Mouse (Mus musculus): ENCODE results near the gene Igsf11. TPM values are rescaled to one million over a fixed set of nuclear protein-coding genes. Genes with fewer than 3 reads are reported as not detected.

The Igsf11 gene
- polyA plus RNA-seq, 1 experiment from 2014 or later, result 2.0 TPM

DNA sequence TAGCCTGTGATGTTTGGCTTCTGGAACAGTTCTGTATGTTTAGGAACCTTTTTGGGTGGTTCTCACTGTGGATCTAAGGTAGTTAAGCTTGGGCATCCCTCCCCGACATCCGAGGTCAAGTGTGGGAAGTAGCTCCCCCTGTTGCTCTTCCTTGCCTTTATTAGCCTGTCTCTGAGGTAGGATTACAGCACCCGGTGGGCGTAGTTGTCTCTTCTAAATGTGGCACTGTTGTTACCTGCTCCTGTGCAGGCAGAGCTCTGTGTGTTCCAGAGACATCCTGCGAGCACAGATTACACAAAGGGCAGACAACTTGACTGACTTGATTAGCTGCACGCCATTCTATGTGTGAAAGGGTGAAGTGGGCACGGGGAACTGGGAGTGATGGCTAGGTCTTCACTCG, 68.1 kb downstream of the Igsf11 start:
- Histone ChIP-seq H3K36me3 (ENCODE audit: control insufficient read depth, insufficient read depth, low read length) (no peaks in the 10 kb centered on the region), H3K27ac (ENCODE audit: low read depth, low read length) (no peak overlapping the region), H3K9ac (ENCODE audit: low read depth, low read length) (no peak overlapping the region), H3K9me3 (ENCODE audit: control insufficient read depth, low read length) (no peaks in the 10 kb centered on the region), H3K27me3 (ENCODE audit: control insufficient read depth, insufficient read depth, low read length) (no peaks in the 10 kb centered on the region), H3K4me1 (ENCODE audit: control insufficient read depth, insufficient read depth, low read length) (no peaks in the 10 kb centered on the region), H3K4me3 (ENCODE audit: low read length) (no peak overlapping the region), H3K4me2 (replicated peaks; ENCODE audit: low read depth, low read length) (no peak overlapping the region)
- 63% methylated on average over 8 of the region's 8 CpGs for WGBS
- no peak for ATAC-seq (ENCODE audit: low FRiP score, low TSS enrichment)

DNA sequence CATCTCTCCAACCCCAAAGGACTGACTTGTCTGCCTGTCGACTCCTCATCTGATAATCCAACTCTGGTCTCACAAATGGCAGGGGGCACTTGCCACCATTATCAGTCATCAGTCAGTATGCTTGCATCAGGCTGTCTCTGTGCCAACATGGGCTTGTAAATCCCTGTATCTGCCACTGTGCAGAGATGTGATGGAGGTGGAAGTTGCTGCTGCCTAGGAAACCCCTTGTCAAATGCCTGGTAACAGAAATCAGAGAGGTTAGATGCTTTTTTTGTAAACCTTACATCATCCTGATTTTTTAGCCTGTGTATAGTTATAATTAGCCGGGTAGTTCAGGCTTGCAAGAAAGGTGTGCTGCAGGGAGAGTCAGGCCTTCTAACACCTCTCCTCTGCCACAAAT, 69.4 kb downstream of the Igsf11 start:
- H3K9me3 ChIP-seq (ENCODE audit: control insufficient read depth, low read length), result no peaks in the 10 kb centered on the region
- H3K27ac ChIP-seq (ENCODE audit: low read depth, low read length), result no peak overlapping the region
- no peaks in the 10 kb centered on the region for H3K4me1 ChIP-seq (ENCODE audit: control insufficient read depth, insufficient read depth, low read length)
- no peaks in the 10 kb centered on the region for H3K27me3 ChIP-seq (ENCODE audit: control insufficient read depth, insufficient read depth, low read length)
- no peak overlapping the region for H3K9ac ChIP-seq (ENCODE audit: low read depth, low read length)
- H3K4me2 ChIP-seq (replicated peaks; ENCODE audit: low read depth, low read length), result no peak overlapping the region
- no peaks in the 10 kb centered on the region for H3K36me3 ChIP-seq (ENCODE audit: control insufficient read depth, insufficient read depth, low read length)
- 86% methylated on average over 2 of the region's 2 CpGs for WGBS
- ATAC-seq (ENCODE audit: low FRiP score, low TSS enrichment), result no peak
- H3K4me3 ChIP-seq (ENCODE audit: low read length), result no peak overlapping the region

DNA sequence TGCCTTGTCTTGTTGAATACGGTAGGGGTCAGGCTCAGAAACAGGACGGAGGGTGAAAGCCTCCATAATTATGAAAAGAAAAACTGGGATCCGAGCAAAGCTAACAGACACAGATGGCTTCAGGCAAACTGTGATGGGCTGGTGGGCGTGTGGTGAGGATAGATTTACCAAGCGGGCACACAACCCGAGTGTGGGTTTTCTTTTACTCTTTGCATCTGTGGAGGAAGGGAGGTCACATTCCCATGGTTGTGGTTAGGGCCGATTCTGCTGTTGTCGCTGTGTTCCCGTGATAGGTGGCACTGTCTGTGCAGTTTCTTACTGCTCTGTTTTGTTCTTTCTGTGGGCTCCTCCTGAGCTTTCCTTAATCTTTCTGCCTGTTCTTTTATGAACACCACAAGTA, 70.2 kb downstream of the Igsf11 start:
- no peak for ATAC-seq (ENCODE audit: low FRiP score, low TSS enrichment)
- Histone ChIP-seq H3K27me3 (ENCODE audit: control insufficient read depth, insufficient read depth, low read length) (no peaks in the 10 kb centered on the region), H3K4me1 (ENCODE audit: control insufficient read depth, insufficient read depth, low read length) (no peaks in the 10 kb centered on the region), H3K4me3 (ENCODE audit: low read length) (no peak overlapping the region), H3K9me3 (ENCODE audit: control insufficient read depth, low read length) (no peaks in the 10 kb centered on the region), H3K4me2 (replicated peaks; ENCODE audit: low read depth, low read length) (no peak overlapping the region), H3K27ac (ENCODE audit: low read depth, low read length) (no peak overlapping the region), H3K36me3 (ENCODE audit: control insufficient read depth, insufficient read depth, low read length) (no peaks in the 10 kb centered on the region), H3K9ac (ENCODE audit: low read depth, low read length) (no peak overlapping the region)
- WGBS, result 76% methylated on average over 9 of the region's 9 CpGs

DNA sequence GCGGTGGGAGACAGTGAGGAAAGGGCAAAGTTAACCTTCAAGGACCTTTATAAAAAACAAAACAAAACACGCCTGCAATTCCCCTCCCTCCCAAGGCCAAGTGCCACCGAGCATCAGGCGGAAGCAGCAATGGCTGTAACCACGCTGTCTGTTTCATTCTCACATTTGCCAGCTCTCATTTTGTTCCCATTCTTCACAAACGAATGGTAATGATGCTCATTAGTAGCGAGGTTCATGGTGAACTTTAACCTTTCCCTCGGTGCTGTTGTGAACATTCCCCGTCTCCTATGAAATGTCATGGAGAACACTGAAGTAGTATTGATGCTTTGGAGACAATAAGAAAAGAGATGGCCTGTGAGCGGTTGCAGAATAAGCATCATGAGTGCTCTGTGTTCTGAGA, 74.6 kb downstream of the Igsf11 start:
- Histone ChIP-seq H3K27me3 (ENCODE audit: control insufficient read depth, insufficient read depth, low read length) (no peaks in the 10 kb centered on the region), H3K9me3 (ENCODE audit: control insufficient read depth, low read length) (no peaks in the 10 kb centered on the region), H3K4me3 (ENCODE audit: low read length) (no peak overlapping the region), H3K9ac (ENCODE audit: low read depth, low read length) (no peak overlapping the region), H3K4me2 (replicated peaks; ENCODE audit: low read depth, low read length) (no peak overlapping the region), H3K27ac (ENCODE audit: low read depth, low read length) (no peak overlapping the region), H3K4me1 (ENCODE audit: control insufficient read depth, insufficient read depth, low read length) (no peaks in the 10 kb centered on the region), H3K36me3 (ENCODE audit: control insufficient read depth, insufficient read depth, low read length) (no peaks in the 10 kb centered on the region)
- no peak for ATAC-seq (ENCODE audit: low FRiP score, low TSS enrichment)
- 84% methylated on average over 10 of the region's 10 CpGs for WGBS

GRCm38 (mm10) chr16:38976151-38976550, 83.7 kb downstream of the Igsf11 start:
- Histone ChIP-seq H3K4me2 (replicated peaks; ENCODE audit: low read depth, low read length) (no peak overlapping the region), H3K4me3 (ENCODE audit: low read length) (no peak overlapping the region), H3K27ac (ENCODE audit: low read depth, low read length) (no peak overlapping the region), H3K4me1 (ENCODE audit: control insufficient read depth, insufficient read depth, low read length) (no peaks in the 10 kb centered on the region), H3K27me3 (ENCODE audit: control insufficient read depth, insufficient read depth, low read length) (no peaks in the 10 kb centered on the region), H3K36me3 (ENCODE audit: control insufficient read depth, insufficient read depth, low read length) (no peaks in the 10 kb centered on the region), H3K9ac (ENCODE audit: low read depth, low read length) (no peak overlapping the region), H3K9me3 (ENCODE audit: control insufficient read depth, low read length) (no peaks in the 10 kb centered on the region)
- ATAC-seq (ENCODE audit: low FRiP score, low TSS enrichment), result no peak
- 77% methylated on average over 13 of the region's 13 CpGs for WGBS

GRCm38 (mm10) chr16:38978546-38978945, 86.1 kb downstream of the Igsf11 start:
- Histone ChIP-seq H3K36me3 (ENCODE audit: control insufficient read depth, insufficient read depth, low read length) (no peaks in the 10 kb centered on the region), H3K4me3 (ENCODE audit: low read length) (no peak overlapping the region), H3K27ac (ENCODE audit: low read depth, low read length) (no peak overlapping the region), H3K9ac (ENCODE audit: low read depth, low read length) (no peak overlapping the region), H3K4me1 (ENCODE audit: control insufficient read depth, insufficient read depth, low read length) (peaks cover 3% of the 10 kb centered on the region; the same call in 1 of the 2 replicates), H3K4me2 (replicated peaks; ENCODE audit: low read depth, low read length) (no peak overlapping the region), H3K9me3 (ENCODE audit: control insufficient read depth, low read length) (no peaks in the 10 kb centered on the region), H3K27me3 (ENCODE audit: control insufficient read depth, insufficient read depth, low read length) (no peaks in the 10 kb centered on the region)
- no peak for ATAC-seq (ENCODE audit: low FRiP score, low TSS enrichment)
- WGBS, result 82% methylated on average over 2 of the region's 2 CpGs

- Histone ChIP-seq H3K4me1 (ENCODE audit: control insufficient read depth, insufficient read depth, low read length) (peaks cover 3% of the 10 kb centered on the region; the same call in 1 of the 2 replicates), H3K27ac (ENCODE audit: low read depth, low read length) (no peak overlapping the region), H3K9me3 (ENCODE audit: control insufficient read depth, low read length) (no peaks in the 10 kb centered on the region), H3K9ac (ENCODE audit: low read depth, low read length) (no peak overlapping the region), H3K36me3 (ENCODE audit: control insufficient read depth, insufficient read depth, low read length) (no peaks in the 10 kb centered on the region), H3K27me3 (ENCODE audit: control insufficient read depth, insufficient read depth, low read length) (no peaks in the 10 kb centered on the region), H3K4me3 (ENCODE audit: low read length) (no peak overlapping the region), H3K4me2 (replicated peaks; ENCODE audit: low read depth, low read length) (no peak overlapping the region)
- ATAC-seq (ENCODE audit: low FRiP score, low TSS enrichment), result no peak
- 48% methylated on average over 5 of the region's 5 CpGs for WGBS
Measured at GRCm38 (mm10) chr16:38980546-38980945, 88.1 kb downstream of the Igsf11 start.

GRCm38 (mm10) chr16:38982051-38982450, 89.6 kb downstream of the Igsf11 start:
- no peaks in the 10 kb centered on the region for H3K27me3 ChIP-seq (ENCODE audit: control insufficient read depth, insufficient read depth, low read length)
- no peaks in the 10 kb centered on the region for H3K9me3 ChIP-seq (ENCODE audit: control insufficient read depth, low read length)
- H3K9ac ChIP-seq (ENCODE audit: low read depth, low read length), result no peak overlapping the region
- no peak overlapping the region for H3K4me3 ChIP-seq (ENCODE audit: low read length)
- no peak overlapping the region for H3K4me2 ChIP-seq (replicated peaks; ENCODE audit: low read depth, low read length)
- no peak overlapping the region for H3K27ac ChIP-seq (ENCODE audit: low read depth, low read length)
- H3K36me3 ChIP-seq (ENCODE audit: control insufficient read depth, insufficient read depth, low read length), result no peaks in the 10 kb centered on the region
- peaks cover 3% of the 10 kb centered on the region for H3K4me1 ChIP-seq (ENCODE audit: control insufficient read depth, insufficient read depth, low read length)
- WGBS, result 4% methylated on average over 5 of the region's 5 CpGs
- no peak for ATAC-seq (ENCODE audit: low FRiP score, low TSS enrichment)

DNA sequence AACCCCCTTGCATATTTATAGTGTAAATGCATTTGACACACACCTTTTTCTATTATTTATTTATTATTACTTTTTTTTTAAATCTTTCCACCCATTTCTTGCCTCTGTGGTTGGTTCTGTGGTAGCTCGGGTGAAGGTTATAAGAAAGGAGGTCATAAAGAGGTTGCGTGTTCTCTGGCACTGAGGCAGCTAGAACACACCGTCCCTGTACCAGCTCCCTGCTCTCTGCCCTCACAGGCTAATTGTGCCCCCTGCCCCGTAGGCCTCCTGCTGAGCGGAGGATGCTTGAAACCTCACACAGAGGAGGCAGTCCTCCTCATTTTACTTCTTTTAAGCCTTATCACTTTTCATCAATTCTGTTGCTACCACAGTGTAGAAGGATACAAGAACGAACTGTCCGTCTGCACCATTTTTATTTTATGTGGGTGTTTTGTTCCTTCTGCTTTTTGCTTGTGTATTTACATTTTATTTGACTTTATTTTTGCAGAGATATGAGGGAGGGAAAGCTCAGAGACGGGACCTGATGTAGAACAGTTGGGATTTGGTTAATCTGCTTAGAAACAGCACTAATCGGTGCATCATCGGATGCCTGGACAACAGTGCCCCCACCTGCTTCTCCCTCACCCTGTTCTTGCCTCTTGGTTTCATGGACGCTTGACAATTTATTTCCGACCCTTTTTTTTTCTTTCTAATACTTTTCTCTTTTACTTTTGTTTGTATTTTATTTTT, 90.2 kb downstream of the Igsf11 start:
- Histone ChIP-seq H3K36me3 (ENCODE audit: control insufficient read depth, insufficient read depth, low read length) (no peaks in the 10 kb centered on the region), H3K9me3 (ENCODE audit: control insufficient read depth, low read length) (no peaks in the 10 kb centered on the region), H3K9ac (ENCODE audit: low read depth, low read length) (no peak overlapping the region), H3K4me2 (replicated peaks; ENCODE audit: low read depth, low read length) (no peak overlapping the region), H3K4me1 (ENCODE audit: control insufficient read depth, insufficient read depth, low read length) (peaks cover 3% of the 10 kb centered on the region), H3K27ac (ENCODE audit: low read depth, low read length) (no peak overlapping the region), H3K27me3 (ENCODE audit: control insufficient read depth, insufficient read depth, low read length) (no peaks in the 10 kb centered on the region), H3K4me3 (ENCODE audit: low read length) (no peak overlapping the region)
- no peak for ATAC-seq (ENCODE audit: low FRiP score, low TSS enrichment)
- 33% methylated on average over 12 of the region's 12 CpGs for WGBS
